Mouse (Mus musculus) kidney, postnatal 10 days (tissue): Measurements from ENCODE around the gene Samm50.

Experiments
- DNase-seq: peaks from one replicate; pipeline ENCODE4 v3.0.0; 2021; ENCODE audit warnings: mixed read lengths

Samm50 gene

GRCm38 (mm10) chr15:84212031-84212755 is 20.2 kb downstream of the Samm50 start:
- peak; percentile 93 for DNase-seq

- no peak for DNase-seq
Observed at GRCm38 (mm10) chr15:84212756-84213105, 20.7 kb downstream of the Samm50 start.

GRCm38 (mm10) chr15:84213162-84213739 is 21.2 kb downstream of the Samm50 start:
- DNase-seq = no peak

- no peak for DNase-seq
Observed at GRCm38 (mm10) chr15:84214476-84214875, 22.4 kb downstream of the Samm50 start.

GRCm38 (mm10) chr15:84215273-84215672 is 23.2 kb downstream of the Samm50 start:
- DNase-seq = no peak

GRCm38 (mm10) chr15:84216026-84216425 is 24.0 kb downstream of the Samm50 start:
- DNase-seq = peak; percentile 69

GRCm38 (mm10) chr15:84216461-84217084 is 24.5 kb downstream of the Samm50 start:
- peak; percentile 53 for DNase-seq

GRCm38 (mm10) chr15:84217969-84218782 is 26.1 kb downstream of the Samm50 start:
- no peak for DNase-seq

GRCm38 (mm10) chr15:84218783-84219271 is 26.8 kb downstream of the Samm50 start:
- peak; percentile 50 for DNase-seq

GRCm38 (mm10) chr15:84221539-84221938 is 29.5 kb downstream of the Samm50 start:
- no peak for DNase-seq

- peak; percentile 51 for DNase-seq
Observed at GRCm38 (mm10) chr15:84223423-84223822, 31.4 kb downstream of the Samm50 start.

- DNase-seq = no peak
Observed at GRCm38 (mm10) chr15:84224779-84225178, 32.7 kb downstream of the Samm50 start.

GRCm38 (mm10) chr15:84226918-84227317 is 34.9 kb downstream of the Samm50 start:
- no peak for DNase-seq

GRCm38 (mm10) chr15:84230661-84231060 is 38.6 kb downstream of the Samm50 start:
- DNase-seq = no peak

GRCm38 (mm10) chr15:84231113-84231712 is 39.2 kb downstream of the Samm50 start:
- DNase-seq = peak; percentile 48

GRCm38 (mm10) chr15:84231721-84232561 is 39.9 kb downstream of the Samm50 start, which contains the start of gene Parvb:
Parvb (plus strand) TSS chr15:84232043.
- peak; percentile 76 for DNase-seq

- DNase-seq = no peak
Observed at GRCm38 (mm10) chr15:84232609-84233008, 40.6 kb downstream of the Samm50 start.

- no peak for DNase-seq
Observed at GRCm38 (mm10) chr15:84234794-84235581, 42.9 kb downstream of the Samm50 start.

- peak; percentile 67 for DNase-seq
Observed at GRCm38 (mm10) chr15:84235646-84236045, 43.6 kb downstream of the Samm50 start.

GRCm38 (mm10) chr15:84238552-84238951 is 46.5 kb downstream of the Samm50 start:
- no peak for DNase-seq

GRCm38 (mm10) chr15:84238991-84239401 is 47.0 kb downstream of the Samm50 start:
- DNase-seq = no peak
